Mouse (Mus musculus) frontal cortex, postnatal 36 days (tissue): ENCODE results near the gene Atm.

Experiments
- DNase-seq, 2 experiments: peaks; one replicate each; pipeline ENCODE4 v3.0.0; 2022; ENCODE audit warnings: low spot score in 2 of 2

Atm gene

DNA sequence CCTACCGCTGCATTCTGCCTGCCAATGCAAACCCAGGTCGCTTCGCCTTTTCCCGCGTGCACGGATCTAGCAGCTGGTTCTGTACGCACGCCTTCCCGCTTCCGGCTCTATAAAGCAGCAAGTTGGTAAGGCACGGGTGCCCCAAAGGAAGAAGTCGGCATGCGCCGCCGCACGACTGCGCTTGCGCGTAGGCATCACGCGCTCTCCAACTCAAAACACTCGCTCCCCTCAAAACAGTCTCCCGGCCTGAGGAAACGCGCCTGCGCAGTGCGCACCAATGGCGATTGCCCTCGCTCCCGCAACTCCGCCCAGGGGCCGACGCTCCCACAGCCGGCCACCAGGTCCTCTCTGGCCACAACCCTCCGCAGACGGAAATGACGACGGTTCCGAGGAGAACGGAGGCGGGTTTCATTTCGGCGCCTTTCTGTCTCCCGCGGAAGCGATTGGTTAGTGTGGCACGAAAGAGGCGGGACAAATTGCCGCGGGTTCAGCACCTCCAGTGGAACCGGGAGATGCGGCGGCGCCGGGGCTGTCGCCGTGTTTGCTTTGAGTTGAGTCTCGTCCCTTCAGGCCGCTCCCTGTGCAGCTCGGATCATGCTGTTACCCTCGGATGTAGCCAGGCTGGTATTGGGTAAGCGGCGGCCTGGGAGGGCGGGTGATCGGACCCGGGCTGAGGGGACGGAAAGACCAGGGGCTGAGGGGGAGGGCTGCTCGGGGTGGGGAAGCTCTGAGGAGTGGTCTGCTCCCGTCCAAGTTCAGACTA is at the start of gene Atm, which contains the start of gene Npat:
Atm (minus strand) TSS at position 183 of the 763 bp plus-strand sequence.
Npat (plus strand) TSS at position 490 of the 763 bp plus-strand sequence.
- DNase-seq: peak; percentile 99 to 100

- no peak for DNase-seq
Measured at GRCm38 (mm10) chr9:53581870-53582269, 45.3 kb upstream of the Atm start.

DNA sequence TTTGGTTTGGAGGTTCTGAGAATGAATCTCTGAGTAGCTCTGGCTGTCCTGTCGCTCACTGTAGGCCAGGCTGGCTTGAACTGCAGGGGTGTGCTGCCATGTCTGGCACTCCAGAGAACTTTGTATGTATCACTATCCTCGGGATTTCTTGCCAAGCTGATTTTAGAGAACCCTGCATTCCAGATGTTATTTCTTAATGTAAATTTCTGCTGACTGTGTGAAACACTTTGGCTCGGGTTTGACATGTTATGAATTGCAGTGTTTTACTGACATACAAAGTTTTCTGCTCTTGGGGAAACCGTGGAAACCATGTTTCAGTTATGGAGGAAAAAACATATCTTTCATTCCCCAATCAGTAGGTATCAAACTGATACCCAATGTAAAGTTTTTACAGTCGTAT is 39.2 kb upstream of the Atm start:
- DNase-seq: no peak

DNA sequence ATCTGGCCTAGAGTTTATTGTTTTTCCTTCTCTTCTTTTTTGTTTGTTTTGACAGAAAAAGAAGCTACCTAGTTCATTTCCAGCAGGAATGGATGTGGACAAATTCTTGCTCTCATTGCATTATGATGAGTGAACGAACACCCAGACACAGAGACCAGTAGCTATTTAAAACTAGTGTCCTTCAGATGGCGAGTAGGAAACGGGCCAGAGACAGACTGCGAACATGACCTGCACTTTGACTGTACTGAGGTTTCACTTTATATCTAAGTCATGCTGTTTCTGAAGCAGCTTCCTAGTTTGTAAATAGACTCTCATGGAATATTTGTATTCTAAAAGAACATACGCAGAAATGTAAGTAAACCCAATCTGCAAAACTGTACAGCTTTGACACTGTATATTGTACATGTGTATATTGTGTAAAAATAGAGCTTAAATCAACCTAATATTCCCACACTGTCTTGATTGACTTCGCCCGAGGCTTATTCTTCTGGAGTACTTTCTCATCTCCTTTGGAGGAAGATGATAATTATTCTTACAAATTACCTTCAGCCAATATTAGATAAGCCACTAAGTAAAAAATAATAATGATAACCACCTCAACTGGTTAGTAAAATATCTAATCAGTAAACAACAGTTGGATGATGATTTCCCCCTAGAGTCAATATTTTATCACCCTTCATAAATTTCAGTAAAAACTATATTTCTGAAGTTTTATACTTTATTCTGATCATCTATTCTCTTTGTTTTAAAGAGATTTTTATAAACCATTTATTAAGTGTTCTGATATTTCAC is 36.2 kb upstream of the Atm start:
- no peak for DNase-seq

GRCm38 (mm10) chr9:53570662-53571061 is 34.1 kb upstream of the Atm start:
- peak; percentile 32 to 39 for DNase-seq

GRCm38 (mm10) chr9:53537336-53537965 is 911 bp upstream of the Atm start:
- DNase-seq: peak in 1 of 2 experiments; percentile 6

DNA sequence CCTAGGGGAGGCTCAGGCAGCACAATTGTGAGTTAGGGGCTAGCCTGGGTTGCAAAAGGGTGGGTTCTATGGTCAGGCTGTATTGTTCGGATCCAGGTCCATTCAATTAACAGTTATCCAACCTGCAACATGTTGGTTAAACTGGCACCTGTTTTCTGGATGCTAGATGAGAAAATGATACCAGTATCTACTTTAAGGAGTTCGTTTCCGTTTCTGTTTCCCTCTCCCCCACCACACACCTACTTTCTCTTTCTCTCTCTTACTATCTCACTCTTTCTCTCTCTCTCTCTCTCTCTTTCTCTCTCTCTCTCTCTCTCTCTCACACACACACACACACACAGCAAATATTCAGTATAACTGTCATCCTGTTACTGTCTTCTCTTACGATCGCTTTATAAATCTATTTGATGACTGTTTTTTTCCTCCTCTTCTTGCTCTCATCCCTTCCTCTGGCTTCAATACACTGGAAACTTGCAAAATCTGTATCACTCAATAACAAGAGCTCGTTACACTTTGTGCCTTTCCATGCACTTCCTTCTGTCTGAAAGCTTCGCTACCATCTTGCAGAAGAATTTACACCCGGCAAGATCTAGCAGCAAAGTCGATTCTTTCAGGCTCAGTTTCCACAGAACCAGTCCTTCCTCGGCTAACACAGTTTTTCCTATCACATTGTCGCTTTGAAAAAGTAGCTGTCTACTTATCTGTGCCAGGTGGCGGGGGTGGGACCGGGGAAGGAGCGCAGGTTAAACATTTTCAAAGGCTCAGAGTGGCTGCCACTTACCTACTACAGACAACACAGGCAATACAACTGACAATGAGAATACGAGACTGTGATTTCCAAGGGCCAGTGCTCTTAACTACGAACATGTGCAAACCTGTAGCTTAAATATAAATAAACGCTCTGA is 872 bp downstream of the Atm start:
- DNase-seq: peak in 1 of 2 experiments; percentile 4

DNA sequence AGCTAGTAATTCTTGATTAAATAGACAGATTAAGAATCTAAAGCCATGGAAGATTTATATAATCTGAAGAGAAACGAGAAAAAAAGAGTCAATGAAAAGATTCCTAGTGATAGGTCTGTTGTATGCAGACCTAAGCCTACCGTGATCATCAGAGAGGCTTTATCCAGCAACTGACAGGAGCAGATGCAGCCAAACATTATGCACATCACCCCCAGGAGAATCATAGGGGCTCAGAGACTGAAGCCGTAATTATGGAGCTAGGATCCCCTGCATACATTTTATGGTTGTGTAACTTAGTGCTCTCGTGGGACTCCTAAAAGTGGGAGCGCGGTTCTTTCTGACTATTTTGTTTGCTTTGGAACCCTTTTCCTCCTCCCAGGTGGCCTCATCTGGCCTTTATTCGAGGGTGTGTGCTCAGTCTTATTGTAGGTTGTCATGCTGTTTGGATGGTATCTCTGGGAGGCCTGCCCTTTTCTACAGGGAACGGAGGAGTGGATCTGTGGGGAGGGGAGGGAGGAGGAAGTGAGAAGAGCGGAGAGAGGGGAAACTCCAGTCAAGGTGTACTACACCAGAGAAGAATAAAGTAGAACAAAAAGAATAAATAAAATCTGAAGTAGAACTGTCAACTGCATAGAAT is 19.0 kb downstream of the Atm start:
- no peak for DNase-seq

- DNase-seq: no peak
Measured at GRCm38 (mm10) chr9:53514091-53514490, 22.4 kb downstream of the Atm start.

- peak in 1 of 2 experiments; percentile 6 for DNase-seq
Measured at GRCm38 (mm10) chr9:53508053-53508452, 28.5 kb downstream of the Atm start.

- no peak for DNase-seq
Measured at GRCm38 (mm10) chr9:53485886-53486285, 50.7 kb downstream of the Atm start.

DNA sequence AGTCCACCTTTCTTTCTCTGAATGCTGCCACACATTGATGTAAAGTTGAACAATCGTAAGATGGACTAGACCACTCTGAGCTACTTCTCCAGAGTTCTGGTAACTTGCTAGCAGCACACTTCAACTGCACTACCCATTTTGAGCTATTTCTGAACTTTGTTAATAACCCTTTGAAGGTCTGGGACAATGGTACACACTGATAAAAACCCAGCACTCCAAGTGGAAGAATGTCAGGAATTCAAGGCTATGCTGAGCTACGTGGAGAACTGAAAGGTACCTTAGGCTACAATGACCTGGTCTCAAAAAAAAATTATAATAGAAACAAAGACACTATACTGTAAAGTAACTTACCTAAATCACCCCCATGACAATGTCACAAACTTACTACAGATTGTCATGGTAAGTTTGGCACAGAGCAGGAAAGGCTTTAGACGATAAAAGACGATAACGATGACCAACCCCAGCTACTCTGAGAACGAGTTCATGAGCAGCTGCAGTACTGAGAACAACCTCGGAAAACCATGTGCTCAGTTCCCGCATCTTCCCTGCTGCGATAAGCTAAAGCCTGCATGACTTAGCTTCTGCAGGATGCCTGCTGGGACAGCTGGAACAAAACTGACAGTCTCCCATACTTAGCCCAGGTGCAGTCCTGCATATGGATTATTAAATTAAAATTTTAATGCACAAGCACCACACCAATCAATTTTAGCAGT is 63.6 kb downstream of the Atm start:
- no peak for DNase-seq

GRCm38 (mm10) chr9:53452038-53452437 is 84.5 kb downstream of the Atm start:
- DNase-seq: no peak

GRCm38 (mm10) chr9:53450609-53451008 is 85.9 kb downstream of the Atm start:
- DNase-seq: no peak

GRCm38 (mm10) chr9:53435830-53436570 is 100.5 kb downstream of the Atm start:
- DNase-seq: no peak

GRCm38 (mm10) chr9:53427638-53428037 is 108.9 kb downstream of the Atm start:
- no peak for DNase-seq

- no peak for DNase-seq
Measured at GRCm38 (mm10) chr9:53426726-53427125, 109.8 kb downstream of the Atm start.

- no peak for DNase-seq
Measured at GRCm38 (mm10) chr9:53422133-53422896, 114.2 kb downstream of the Atm start.

DNA sequence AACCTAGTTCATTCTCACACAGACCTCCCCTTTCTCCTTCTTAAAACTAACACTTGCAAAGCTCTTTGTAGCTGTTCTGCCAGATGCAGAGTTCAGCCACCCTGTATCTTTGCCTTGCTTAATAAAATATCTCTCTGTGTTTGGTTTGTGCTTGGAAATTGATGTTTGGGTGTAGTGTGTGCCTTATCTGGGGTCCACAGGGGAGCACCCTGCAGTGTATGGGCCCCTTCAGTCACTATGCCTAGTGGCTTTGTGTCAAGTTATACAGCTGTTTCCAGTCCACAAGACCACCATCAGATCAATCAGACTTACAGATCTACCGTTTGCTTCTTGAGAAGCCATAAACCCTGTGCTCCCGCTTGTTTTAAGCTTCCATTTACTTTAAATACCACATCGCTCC is 127.1 kb downstream of the Atm start:
- DNase-seq: no peak
